Comparison of ENCODE assay signal across 16 mouse cellular contexts in genomic region chr11:63917561-63917960, GRCm38 (mm10). TPM values are rescaled to one million over a fixed set of nuclear protein-coding genes. Genes with fewer than 3 reads are reported as not detected.
DNase-seq lines count a peak whose midpoint lies in the region; ATAC-seq and TF ChIP-seq lines count a peak whose summit lies in the region.
"Had no signal": no experiment of that assay in that cellular context is flagged by ENCODE, and none has a peak within 500 bp of the region (broad histone marks: within the 10 kb centered on the region; RNA-seq: fewer than 3 reads in every experiment).

No protein-coding gene starts in this region.

- ATAC-seq in liver, embryonic 11.5 days (replicated peaks; ENCODE audit: low FRiP score), result no peak
- ATAC-seq in midbrain, postnatal 0 days (ENCODE audit: low FRiP score), result no peak
- no peak for ATAC-seq in forebrain, postnatal 0 days

- no peak for DNase-seq in heart, embryonic 10.5 days (ENCODE audit: low spot score)
- no peak for DNase-seq in heart, adult 8-10 months (ENCODE audit: low spot score)
- DNase-seq in hindbrain, embryonic 10.5 days (ENCODE audit: low spot score), result no peak
- DNase-seq in liver, embryonic 11.5 days (ENCODE audit: low spot score), result no peak
- DNase-seq in midbrain, postnatal 0 days (ENCODE audit: low spot score), result no peak
- DNase-seq in adrenal gland, postnatal 36 days, result no peak
- DNase-seq in forebrain, postnatal 0 days, result no peak
- DNase-seq in frontal cortex, postnatal 36 days (ENCODE audit: low spot score in 2 of 2), result no peak
- DNase-seq: adrenal gland, adult 8-10 months; B cell, adult 2 months; cerebellum, adult 8-10 months; gastrocnemius, postnatal 10 days; heart, postnatal 10 days; kidney, postnatal 4 days; thymus, postnatal 36 days had no signal

- no peak for TF ChIP-seq CTCF in midbrain, postnatal 0 days (IDR thresholded peaks at IDR 0.05)
- no peak for TF ChIP-seq CTCF in forebrain, postnatal 0 days (IDR thresholded peaks at IDR 0.05; ENCODE audit: low read depth)

- H3K9me3 ChIP-seq in heart, embryonic 10.5 days, result no peaks in the 10 kb centered on the region
- H3K9me3 ChIP-seq in hindbrain, embryonic 10.5 days, result no peaks in the 10 kb centered on the region
- H3K9me3 ChIP-seq in liver, embryonic 11.5 days (ENCODE audit: control insufficient read depth, low read length), result no peaks in the 10 kb centered on the region
- no peaks in the 10 kb centered on the region for H3K9me3 ChIP-seq in midbrain, postnatal 0 days (ENCODE audit: low read length)
- no peaks in the 10 kb centered on the region for H3K9me3 ChIP-seq in forebrain, postnatal 0 days (ENCODE audit: low read length)

- no peaks in the 10 kb centered on the region for H3K36me3 ChIP-seq in heart, embryonic 10.5 days
- H3K36me3 ChIP-seq in hindbrain, embryonic 10.5 days, result no peaks in the 10 kb centered on the region
- H3K36me3 ChIP-seq in liver, embryonic 11.5 days (ENCODE audit: control insufficient read depth, insufficient read depth, low read length), result no peaks in the 10 kb centered on the region
- H3K36me3 ChIP-seq in midbrain, postnatal 0 days (ENCODE audit: insufficient read depth, low read length), result no peaks in the 10 kb centered on the region
- H3K36me3 ChIP-seq in forebrain, postnatal 0 days (ENCODE audit: insufficient read depth), result no peaks in the 10 kb centered on the region

- 11% methylated on average over 6 of the region's 6 CpGs for WGBS in heart, embryonic 10.5 days
- 21% methylated on average over 6 of the region's 6 CpGs for WGBS in hindbrain, embryonic 10.5 days
- WGBS in liver, embryonic 11.5 days, result 30% methylated on average over 6 of the region's 6 CpGs
- WGBS in midbrain, postnatal 0 days, result 31% methylated on average over 6 of the region's 6 CpGs
- WGBS in forebrain, postnatal 0 days, result 32% methylated on average over 6 of the region's 6 CpGs

- H3K4me3 ChIP-seq in heart, embryonic 10.5 days, result peak overlapping the region; percentile 15; the same call in 1 of the 2 replicates
- peak overlapping the region; percentile 83 for H3K4me3 ChIP-seq in hindbrain, embryonic 10.5 days
- H3K4me3 ChIP-seq in liver, embryonic 11.5 days (ENCODE audit: low read depth, low read length), result peak overlapping the region; percentile 72
- peak overlapping the region; percentile 50 for H3K4me3 ChIP-seq in midbrain, postnatal 0 days (ENCODE audit: low read depth, low read length)
- H3K4me3 ChIP-seq in forebrain, postnatal 0 days (ENCODE audit: low read depth, low read length), result no peak overlapping the region
- H3K4me3 ChIP-seq: erythroblast, embryonic 14.5 days had no signal

- H3K4me2 ChIP-seq in liver, embryonic 11.5 days, result peak overlapping the region; percentile 76
- H3K4me2 ChIP-seq in midbrain, postnatal 0 days (ENCODE audit: low read depth, low read length, poor library complexity, severe bottlenecking), result peak overlapping the region; percentile 74
- no peak overlapping the region for H3K4me2 ChIP-seq in forebrain, postnatal 0 days (ENCODE audit: low read depth)

- H3K27ac ChIP-seq in heart, embryonic 10.5 days, result 0 out of 2 replicates have a peak overlapping the region, but pooled peaks have one; percentile 42
- H3K27ac ChIP-seq in hindbrain, embryonic 10.5 days, result no peak overlapping the region; the same call in 1 of the 2 replicates
- H3K27ac ChIP-seq in liver, embryonic 11.5 days (ENCODE audit: low read depth, low read length), result peak overlapping the region; percentile 43; the same call in 1 of the 2 replicates
- no peak overlapping the region for H3K27ac ChIP-seq in midbrain, postnatal 0 days (ENCODE audit: low read depth, low read length)
- H3K27ac ChIP-seq in forebrain, postnatal 0 days (ENCODE audit: low read depth, low read length), result no peak overlapping the region

- peaks cover 61% of the 10 kb centered on the region for H3K4me1 ChIP-seq in heart, embryonic 10.5 days
- peaks cover 89% of the 10 kb centered on the region for H3K4me1 ChIP-seq in hindbrain, embryonic 10.5 days (replicated peaks)
- peaks cover 14% of the 10 kb centered on the region for H3K4me1 ChIP-seq in liver, embryonic 11.5 days (replicated peaks; ENCODE audit: control insufficient read depth, insufficient read depth, low read length)
- peaks cover 7% of the 10 kb centered on the region; the same call in 1 of the 2 replicates for H3K4me1 ChIP-seq in midbrain, postnatal 0 days (ENCODE audit: insufficient read depth, low read length)
- 0 out of 2 replicates have a peak, but pooled peaks cover 4% of the 10 kb centered on the region for H3K4me1 ChIP-seq in forebrain, postnatal 0 days (ENCODE audit: insufficient read depth)

- H3K9ac ChIP-seq in liver, embryonic 11.5 days (ENCODE audit: low read depth, low read length), result 0 out of 2 replicates have a peak overlapping the region, but pooled peaks have one; percentile 78
- no peak overlapping the region for H3K9ac ChIP-seq in midbrain, postnatal 0 days (replicated peaks; ENCODE audit: low read length, poor library complexity, severe bottlenecking)
- no peak overlapping the region for H3K9ac ChIP-seq in forebrain, postnatal 0 days

- H3K27me3 ChIP-seq in heart, embryonic 10.5 days (ENCODE audit: insufficient read depth, poor library complexity, severe bottlenecking), result peaks cover 31% of the 10 kb centered on the region
- peaks cover 83% of the 10 kb centered on the region for H3K27me3 ChIP-seq in hindbrain, embryonic 10.5 days (ENCODE audit: insufficient read depth, poor library complexity, severe bottlenecking)
- H3K27me3 ChIP-seq in liver, embryonic 11.5 days (replicated peaks; ENCODE audit: control insufficient read depth, insufficient read depth, low read length), result peaks cover 56% of the 10 kb centered on the region
- H3K27me3 ChIP-seq in midbrain, postnatal 0 days (ENCODE audit: insufficient read depth, low read length), result peaks cover 13% of the 10 kb centered on the region
- H3K27me3 ChIP-seq in forebrain, postnatal 0 days (ENCODE audit: insufficient read depth, low read length), result peaks cover 78% of the 10 kb centered on the region

RNA-seq across cellular contexts. Expression of gene Hs3st3b1, which starts 4.5 kb away (rescaled TPM):
- 5.9 and 23.9 TPM in 2 replicates for polyA plus RNA-seq in heart, embryonic 10.5 days (2016; fragmentation: Nextera tagmentation; extraction: Ambion mirVana)
- total RNA-seq in heart, adult 8-10 months (2022), result 1 to 10 TPM in 1 of 4 experiments, under 1 TPM in 3; 0.66 to 1.0 (median 0.86) TPM
- polyA plus RNA-seq in hindbrain, embryonic 10.5 days (2016; fragmentation: Nextera tagmentation; extraction: Ambion mirVana), result 13.1 and 13.4 TPM in 2 replicates
- polyA plus RNA-seq in liver, embryonic 11.5 days (2014; fragmentation: Nextera tagmentation; extraction: Ambion mirVana), result 41.7 and 42.4 TPM in 2 replicates
- total RNA-seq in midbrain, postnatal 0 days (2014; rRNA removed), result 24.9 and 27.6 TPM in 2 replicates
- polyA plus RNA-seq in midbrain, postnatal 0 days (2015; fragmentation: Nextera tagmentation; extraction: Ambion mirVana), result 7.9 and 9.0 TPM in 2 replicates
- 1 to 10 TPM; 2.0 to 2.3 TPM for total RNA-seq in adrenal gland, postnatal 36 days (2021)
- total RNA-seq in forebrain, postnatal 0 days (2014; rRNA removed), result 3.5 and 4.3 TPM in 2 replicates
- 1.1 and 1.2 TPM in 2 replicates for polyA plus RNA-seq in forebrain, postnatal 0 days (2015; fragmentation: Nextera tagmentation; extraction: Ambion mirVana)

Comparison
In these comparisons a context has a peak if more than half of its experiments do, and no peak if none do; other contexts are left out.
1. H3K27ac ChIP-seq: peak in heart, embryonic 10.5 days (single experiment) and liver, embryonic 11.5 days (single experiment); none in hindbrain, embryonic 10.5 days (single experiment), midbrain, postnatal 0 days (single experiment) and forebrain, postnatal 0 days (single experiment).